Mouse (Mus musculus) brain, embryonic 14.5 days (tissue): ENCODE data around the gene Nus1.

Experiments
- CTCF ChIP-seq: fragments of 200-500 bp; IDR thresholded peaks from 2 replicates; pipeline ENCODE4 v1.5.1; 2012; ENCODE audit warnings: inconsistent platforms, mild to moderate bottlenecking, moderate library complexity, borderline replicate concordance; ENCODE audit not compliant: insufficient read depth, insufficient read length; ENCODE audit errors: extremely low read depth
- POLR2A ChIP-seq: fragments of 200-500 bp; IDR thresholded peaks from 2 replicates; pipeline ENCODE4 v1.6.1; 2012; ENCODE audit warnings: mild to moderate bottlenecking, inconsistent platforms, borderline replicate concordance; ENCODE audit not compliant: poor library complexity, insufficient read depth, insufficient read length, severe bottlenecking; ENCODE audit errors: extremely low read depth

DNA sequence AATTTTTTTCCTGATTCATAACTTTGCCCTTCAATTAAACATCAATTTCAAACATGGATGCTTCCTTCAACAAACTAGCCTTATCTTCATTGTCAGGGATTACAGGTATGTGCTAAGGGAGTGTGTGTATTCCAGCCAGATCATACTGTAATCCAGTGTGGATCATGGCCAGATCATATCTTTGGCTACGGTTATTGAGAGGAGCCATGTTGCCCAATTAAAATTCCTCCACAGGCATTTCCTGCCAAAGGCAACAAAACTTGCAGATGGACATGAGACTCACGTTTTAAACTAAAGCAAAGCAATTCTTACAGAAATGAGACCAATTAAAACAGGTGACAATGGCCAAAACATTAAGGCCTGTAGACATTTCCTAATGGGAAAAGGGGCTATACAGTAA lies 889 bp upstream of the Nus1 start:
- no peak for TF ChIP-seq CTCF
- TF ChIP-seq POLR2A = no peak
